Mouse (Mus musculus) urinary bladder, adult 2 months (tissue): Measurements from ENCODE around the gene Olfr64. TPM values are rescaled to one million over a fixed set of nuclear protein-coding genes. Genes with fewer than 3 reads are reported as not detected.

Source experiments
- DNase-seq: peaks from one replicate; pipeline ENCODE4 v3.0.0; 2022; ENCODE audit warnings: low spot score
- polyA plus RNA-seq: library from polyadenylated mRNA; depleted of rRNA; stranded (reverse); fragments of >200 nt; gene quantifications from 2 replicates; pipeline ENCODE4 v1.2.3, GENCODE M21; 2012; rRNA removed

Gene Olfr64
- polyA plus RNA-seq: not detected in 2 replicates

DNA sequence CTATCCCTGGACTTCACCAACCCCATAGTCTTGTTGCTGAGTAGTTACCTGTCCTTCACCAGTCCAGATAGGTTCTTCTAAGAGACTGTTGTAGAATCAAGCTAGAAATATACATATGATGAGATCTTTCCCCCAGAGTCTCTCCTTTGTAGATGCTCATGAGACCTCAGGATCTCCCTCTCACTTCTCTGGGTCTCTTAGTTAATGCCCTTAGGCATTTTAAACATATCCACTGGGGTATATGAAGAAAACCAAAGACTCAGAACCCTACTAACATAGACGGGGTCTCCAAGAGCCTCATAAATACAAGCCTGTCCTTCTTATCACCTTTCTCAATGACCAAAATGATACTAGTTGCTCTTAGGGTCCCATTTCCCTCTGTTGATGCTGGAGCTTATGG is at the start of gene Olfr64:
TSS of gene Olfr64 (minus strand) at position 101 of the 400 bp plus-strand sequence.
- DNase-seq: no peak

DNA sequence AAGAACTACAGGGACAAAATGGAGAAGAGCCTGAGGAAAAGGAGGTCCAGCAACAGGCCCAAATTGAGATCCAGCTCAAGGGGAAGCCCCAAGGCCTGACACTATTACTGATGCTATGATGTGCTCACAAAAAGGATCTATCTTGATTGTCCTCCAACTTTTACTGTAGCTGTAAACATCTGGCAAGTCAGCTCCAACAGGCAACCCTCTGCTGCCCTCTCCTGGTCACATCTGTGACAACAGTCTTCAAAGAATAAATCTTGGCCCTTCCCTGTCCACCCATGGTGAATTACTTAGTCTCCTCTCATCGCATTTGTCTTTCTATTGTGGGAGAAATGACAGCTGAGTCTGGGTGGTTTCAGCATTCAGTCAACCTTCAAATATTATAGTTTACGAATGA is 48.4 kb upstream of the Olfr64 start:
- no peak for DNase-seq

DNA sequence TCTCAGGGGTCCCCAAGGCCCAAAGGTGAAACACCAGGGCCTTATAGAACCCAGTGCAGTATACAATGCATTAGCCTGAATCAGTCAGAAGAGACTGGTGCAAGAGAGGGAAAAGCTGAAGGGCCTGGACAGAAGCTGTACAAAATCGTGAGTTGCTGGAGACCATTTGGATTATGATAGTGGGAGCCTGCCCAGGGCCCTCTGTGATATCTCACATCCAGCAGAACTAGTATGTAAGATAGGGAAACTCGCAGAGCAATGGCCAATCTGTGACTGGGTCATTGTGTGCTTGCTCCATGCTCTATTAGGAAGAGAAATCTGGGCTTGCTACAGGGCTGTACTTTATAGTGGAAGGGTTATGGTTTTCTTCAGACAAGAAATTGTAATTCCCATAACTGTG is 40.0 kb upstream of the Olfr64 start, which contains the start of gene Olfr632:
TSS of gene Olfr632 (plus strand) at position 84 of the 400 bp plus-strand sequence.
- no peak for DNase-seq

- no peak for DNase-seq
These were observed 34.2 kb upstream of the Olfr64 start, which contains the start of gene Olfr631 for GRCm38 (mm10) chr7:103928525-103928924. Gene Olfr631 (plus strand): TSS chr7:103928825.

- no peak for DNase-seq
These were observed 21.1 kb upstream of the Olfr64 start for GRCm38 (mm10) chr7:103915338-103915737.

- DNase-seq: no peak
These were observed 18.8 kb upstream of the Olfr64 start for GRCm38 (mm10) chr7:103912969-103913511.

DNA sequence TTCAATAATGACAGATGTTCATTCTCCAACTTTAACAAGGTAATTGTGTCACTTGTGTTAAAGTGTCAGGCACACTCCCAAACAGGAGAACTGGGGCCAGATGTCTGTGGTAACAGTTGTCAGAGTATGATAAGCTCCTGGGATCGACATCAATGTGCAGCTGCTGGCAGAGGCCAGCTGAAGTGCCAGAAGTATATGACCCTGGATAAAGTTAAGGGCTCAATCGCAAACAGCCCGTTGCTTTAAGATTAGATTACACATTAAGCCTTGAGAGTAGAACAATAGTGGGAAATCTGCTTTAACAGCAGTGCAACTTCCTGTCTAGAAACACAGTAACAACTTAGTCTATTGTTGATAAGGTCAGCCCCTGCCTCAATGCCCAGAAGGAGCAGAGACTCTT is 15.8 kb upstream of the Olfr64 start:
- DNase-seq: no peak

DNA sequence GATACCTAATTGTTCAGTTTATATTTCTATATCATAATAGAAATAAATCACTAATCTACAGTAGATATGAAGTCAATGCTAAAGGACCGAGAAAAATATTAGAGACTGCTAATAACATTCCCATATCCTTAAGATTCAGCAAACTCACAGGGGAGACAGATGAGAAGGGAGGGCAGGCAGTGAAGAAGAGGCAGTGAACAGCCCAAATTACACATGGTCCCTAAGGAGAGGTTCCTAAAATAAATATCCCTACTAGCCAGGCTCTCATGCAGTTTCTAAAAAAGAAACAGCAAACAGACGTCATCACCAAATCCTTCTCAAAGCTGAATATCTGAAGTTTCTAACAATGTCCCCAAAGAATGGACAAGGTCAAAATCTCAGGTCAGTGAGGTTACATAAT is 8.9 kb upstream of the Olfr64 start, which contains the start of gene Olfr65:
TSS of gene Olfr65 (plus strand) at position 301 of the 400 bp plus-strand sequence.
- no peak for DNase-seq

- DNase-seq: no peak
These were observed 8.1 kb downstream of the Olfr64 start, which contains the start of gene Olfr66 for GRCm38 (mm10) chr7:103886152-103886551. Gene Olfr66 (minus strand): TSS chr7:103886252.

DNA sequence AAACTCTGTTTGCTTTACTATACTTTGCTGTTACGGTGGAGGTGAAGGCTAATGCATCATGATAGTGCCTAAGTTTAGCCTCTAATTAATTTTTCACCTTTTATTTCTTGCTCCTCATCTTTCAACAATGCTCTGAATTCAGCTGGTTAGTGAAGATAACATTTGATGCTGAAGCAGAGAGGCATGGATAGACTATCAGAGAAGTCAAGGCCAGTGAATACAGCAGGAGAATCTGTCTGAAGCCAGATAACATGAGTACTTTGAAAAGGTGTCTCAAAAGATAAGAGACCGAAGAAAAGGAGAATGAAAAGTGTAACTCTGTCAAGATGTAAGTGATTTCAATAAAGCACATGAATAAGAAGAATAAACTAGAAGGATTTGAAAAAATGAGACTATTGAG is 17.2 kb downstream of the Olfr64 start:
- no peak for DNase-seq

- DNase-seq: no peak
These were observed 19.8 kb downstream of the Olfr64 start for GRCm38 (mm10) chr7:103874451-103874850.

GRCm38 (mm10) chr7:103873064-103873463 is 21.2 kb downstream of the Olfr64 start:
- DNase-seq: no peak

GRCm38 (mm10) chr7:103870667-103871066 is 23.6 kb downstream of the Olfr64 start:
- DNase-seq: no peak

DNA sequence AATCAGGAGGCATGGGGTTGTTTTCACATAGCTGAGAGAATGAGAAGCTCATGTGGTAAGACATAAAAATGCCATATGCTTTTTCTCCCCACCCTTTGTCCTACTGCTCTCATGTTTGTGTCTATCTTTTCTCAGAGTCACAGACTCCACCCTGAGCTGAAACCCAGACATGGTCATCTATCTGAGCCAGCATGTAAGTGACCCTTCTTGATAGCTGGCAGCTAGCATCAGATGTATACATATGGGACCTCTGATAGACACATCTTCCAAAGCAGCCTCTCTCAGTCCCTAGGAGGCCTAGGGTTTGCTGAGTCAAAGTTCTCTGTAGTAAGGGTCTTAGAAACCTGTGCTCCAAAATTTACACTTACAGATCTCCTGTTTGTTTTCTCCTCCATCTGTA is 28.6 kb downstream of the Olfr64 start:
- no peak for DNase-seq

GRCm38 (mm10) chr7:103861531-103861930 is 32.8 kb downstream of the Olfr64 start:
- DNase-seq: no peak

GRCm38 (mm10) chr7:103860855-103861254 is 33.4 kb downstream of the Olfr64 start:
- no peak for DNase-seq

DNA sequence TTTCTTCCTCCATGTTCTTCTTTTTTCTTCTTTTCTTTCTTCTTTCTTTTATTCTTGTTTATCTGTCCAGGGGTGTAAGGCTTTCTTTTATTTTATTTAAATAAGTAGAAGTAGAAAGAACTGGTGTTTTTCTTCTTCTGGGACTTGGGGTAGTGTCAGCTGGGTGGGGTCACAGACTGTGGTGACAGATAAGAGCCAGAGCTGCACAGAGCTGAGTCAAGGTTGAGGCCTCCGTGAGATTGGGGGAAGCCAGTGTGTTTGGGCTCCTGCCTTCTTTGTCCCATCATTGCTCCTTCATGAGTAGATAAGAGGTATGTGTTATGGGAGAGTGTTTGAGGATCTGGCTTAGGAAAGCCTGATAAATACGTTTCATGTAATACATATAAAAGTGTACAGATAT is 35.2 kb downstream of the Olfr64 start:
- no peak for DNase-seq

- no peak for DNase-seq
These were observed 39.6 kb downstream of the Olfr64 start for GRCm38 (mm10) chr7:103854669-103855068.

- no peak for DNase-seq
These were observed 41.2 kb downstream of the Olfr64 start, which contains the start of gene Hbb-y for GRCm38 (mm10) chr7:103853090-103853489. Gene Hbb-y (minus strand): TSS chr7:103853216.

DNA sequence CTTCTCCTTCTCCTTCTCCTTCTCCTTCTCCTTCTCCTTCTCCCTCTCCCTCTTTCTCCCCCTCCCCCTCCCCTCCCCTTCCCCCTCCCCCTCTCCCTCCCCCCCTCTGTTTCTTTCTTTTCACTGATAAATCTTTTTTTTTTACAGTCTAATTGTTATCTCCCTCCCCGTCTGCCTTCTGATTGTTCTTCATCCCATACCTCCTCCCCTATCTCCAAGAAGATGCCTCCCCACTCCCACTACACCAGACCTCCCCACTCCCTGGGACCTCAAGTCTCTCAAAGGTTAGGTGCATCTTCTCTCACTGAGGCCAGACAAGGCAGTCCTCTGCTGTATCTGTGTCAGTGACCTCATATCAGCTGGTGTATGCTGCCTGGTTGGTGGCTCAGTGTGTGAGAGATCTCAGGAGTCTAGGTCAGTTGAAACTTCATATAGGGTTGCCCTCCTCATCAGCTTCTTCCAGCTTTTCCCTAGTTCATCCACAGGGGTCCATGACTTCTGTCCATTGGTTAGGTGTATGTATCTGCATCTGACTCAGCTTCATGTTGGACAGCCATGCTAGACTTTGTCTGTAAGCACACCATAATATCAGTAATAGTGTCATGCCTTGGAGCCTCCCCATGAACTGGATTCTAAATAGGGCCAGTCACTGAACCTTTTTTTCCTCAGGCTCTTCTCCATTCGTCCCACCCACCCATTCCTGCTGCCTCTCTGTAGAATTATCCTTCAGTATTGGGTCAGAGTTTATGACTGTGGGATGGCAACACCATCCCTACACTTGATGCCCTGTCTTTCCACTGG is 49.6 kb downstream of the Olfr64 start:
- no peak for DNase-seq

GRCm38 (mm10) chr7:103843034-103843433 is 51.3 kb downstream of the Olfr64 start, which contains the start of gene Hbb-bh1:
Gene Hbb-bh1 (minus strand): TSS chr7:103843164.
- DNase-seq: no peak

- no peak for DNase-seq
These were observed 54.0 kb downstream of the Olfr64 start, which contains the start of gene Hbb-bh2 for GRCm38 (mm10) chr7:103840268-103840667. Gene Hbb-bh2 (minus strand): TSS chr7:103840520.
